Mouse (Mus musculus): ENCODE results near the gene Vmn1r129. TPM values are rescaled to one million over a fixed set of nuclear protein-coding genes. Genes with fewer than 3 reads are reported as not detected.
"Not testable (repeated sequence)": the region's sequence is repeated elsewhere in the genome, so short reads cannot be mapped to it uniquely, and the experiment has no call there.

Vmn1r129 gene
- not detected in 2 replicates for polyA plus RNA-seq (2016; fragmentation: Nextera tagmentation; extraction: Ambion mirVana)

- H3K9ac ChIP-seq; H3K4me1 ChIP-seq; ATAC-seq (ENCODE audit: low FRiP score, low read depth); H3K4me3 ChIP-seq; H3K36me3 ChIP-seq; H3K9me3 ChIP-seq; H3K27ac ChIP-seq; H3K4me2 ChIP-seq (replicated peaks); H3K27me3 ChIP-seq (replicated peaks): not testable (repeated sequence)
- no CpG with 5 or more reads among the region's 1 CpGs for WGBS
Observed at GRCm38 (mm10) chr7:21361191-21361590, at the start of gene Vmn1r129. Gene Vmn1r129 (minus strand): TSS chr7:21361291.

- H3K4me1 ChIP-seq; ATAC-seq (ENCODE audit: low FRiP score, low read depth); H3K36me3 ChIP-seq; H3K4me2 ChIP-seq (replicated peaks); H3K27me3 ChIP-seq (replicated peaks); H3K4me3 ChIP-seq; H3K9me3 ChIP-seq; H3K9ac ChIP-seq; H3K27ac ChIP-seq: not testable (repeated sequence)
- 81% methylated on average over 1 of the region's 1 CpGs for WGBS
Observed at GRCm38 (mm10) chr7:21349073-21349472, 12.0 kb downstream of the Vmn1r129 start, which contains the start of gene Vmn1r128. Gene Vmn1r128 (plus strand): TSS chr7:21349373.

- ATAC-seq (ENCODE audit: low FRiP score, low read depth); H3K9me3 ChIP-seq; H3K36me3 ChIP-seq; H3K27ac ChIP-seq; H3K4me2 ChIP-seq (replicated peaks); H3K4me3 ChIP-seq; H3K27me3 ChIP-seq (replicated peaks); H3K9ac ChIP-seq; H3K4me1 ChIP-seq: not testable (repeated sequence)
- WGBS: no CpG with 5 or more reads among the region's 3 CpGs
Observed at GRCm38 (mm10) chr7:21319761-21320160, 41.3 kb downstream of the Vmn1r129 start, which contains the start of gene Vmn1r127. Gene Vmn1r127 (minus strand): TSS chr7:21319861.

Other genes starting within 250 kb of the Vmn1r129 start
- gene Vmn1r122, start 227.2 kb downstream of the Vmn1r129 start, polyA plus RNA-seq (2016; fragmentation: Nextera tagmentation; extraction: Ambion mirVana): not detected in 2 replicates
- not detected in 2 replicates for gene Vmn1r123, start 199.1 kb downstream of the Vmn1r129 start, polyA plus RNA-seq (2016; fragmentation: Nextera tagmentation; extraction: Ambion mirVana)
- not detected in 2 replicates for gene Gm5157, start 170.9 kb downstream of the Vmn1r129 start, polyA plus RNA-seq (2016; fragmentation: Nextera tagmentation; extraction: Ambion mirVana)
- not detected in 2 replicates for gene Vmn1r124, start 100.7 kb downstream of the Vmn1r129 start, polyA plus RNA-seq (2016; fragmentation: Nextera tagmentation; extraction: Ambion mirVana)
- gene Vmn1r125, start 89.1 kb downstream of the Vmn1r129 start, polyA plus RNA-seq (2016; fragmentation: Nextera tagmentation; extraction: Ambion mirVana): not detected in 2 replicates
- not detected in 2 replicates for gene Vmn1r126, start 59.8 kb downstream of the Vmn1r129 start, polyA plus RNA-seq (2016; fragmentation: Nextera tagmentation; extraction: Ambion mirVana)
- gene Vmn1r127, start 41.4 kb downstream of the Vmn1r129 start, polyA plus RNA-seq (2016; fragmentation: Nextera tagmentation; extraction: Ambion mirVana): not detected in 2 replicates
- not detected in 2 replicates for gene Vmn1r128, start 11.9 kb downstream of the Vmn1r129 start, polyA plus RNA-seq (2016; fragmentation: Nextera tagmentation; extraction: Ambion mirVana)
- not detected in 2 replicates for gene Gm6882, start 71.5 kb upstream of the Vmn1r129 start, polyA plus RNA-seq (2016; fragmentation: Nextera tagmentation; extraction: Ambion mirVana)
- gene Vmn1r130, start 150.5 kb upstream of the Vmn1r129 start, polyA plus RNA-seq (2016; fragmentation: Nextera tagmentation; extraction: Ambion mirVana): not detected in 2 replicates
- not detected in 2 replicates for gene Vmn1r131, start 184.8 kb upstream of the Vmn1r129 start, polyA plus RNA-seq (2016; fragmentation: Nextera tagmentation; extraction: Ambion mirVana)